Mouse (Mus musculus) spleen, postnatal 4 days (tissue): ENCODE data around the gene Tex47.

ENCODE experiments used
- DNase-seq, 2 experiments: peaks; one replicate each; pipeline ENCODE4 v3.0.0; 2022; ENCODE audit warnings: low spot score in 2 of 2

The Tex47 gene

GRCm38 (mm10) chr5:7303819-7304218, at the start of gene Tex47:
Gene Tex47 (plus strand): TSS chr5:7304119.
- DNase-seq = no peak

GRCm38 (mm10) chr5:7276659-7277455, 27.1 kb upstream of the Tex47 start:
- no peak for DNase-seq

- DNase-seq = no peak
Observed at GRCm38 (mm10) chr5:7284336-7284735, 19.6 kb upstream of the Tex47 start.

- DNase-seq = no peak
Observed at GRCm38 (mm10) chr5:7302969-7303368, 950 bp upstream of the Tex47 start.

GRCm38 (mm10) chr5:7325594-7325993, 21.7 kb downstream of the Tex47 start:
- no peak for DNase-seq

GRCm38 (mm10) chr5:7344145-7345010, 40.5 kb downstream of the Tex47 start, which contains the start of gene Zfp804b:
Gene Zfp804b (minus strand): TSS chr5:7344756.
- DNase-seq = peak in 1 of 2 experiments; percentile 59

- DNase-seq = no peak
Observed at GRCm38 (mm10) chr5:7345011-7345389, 41.1 kb downstream of the Tex47 start.
